Mouse (Mus musculus): Measurements from ENCODE around the gene Hoga1. TPM values are rescaled to one million over a fixed set of nuclear protein-coding genes. Genes with fewer than 3 reads are reported as not detected.

The Hoga1 gene
- polyA plus RNA-seq, 1 experiment from 2014 or later = 1.1 TPM

DNA sequence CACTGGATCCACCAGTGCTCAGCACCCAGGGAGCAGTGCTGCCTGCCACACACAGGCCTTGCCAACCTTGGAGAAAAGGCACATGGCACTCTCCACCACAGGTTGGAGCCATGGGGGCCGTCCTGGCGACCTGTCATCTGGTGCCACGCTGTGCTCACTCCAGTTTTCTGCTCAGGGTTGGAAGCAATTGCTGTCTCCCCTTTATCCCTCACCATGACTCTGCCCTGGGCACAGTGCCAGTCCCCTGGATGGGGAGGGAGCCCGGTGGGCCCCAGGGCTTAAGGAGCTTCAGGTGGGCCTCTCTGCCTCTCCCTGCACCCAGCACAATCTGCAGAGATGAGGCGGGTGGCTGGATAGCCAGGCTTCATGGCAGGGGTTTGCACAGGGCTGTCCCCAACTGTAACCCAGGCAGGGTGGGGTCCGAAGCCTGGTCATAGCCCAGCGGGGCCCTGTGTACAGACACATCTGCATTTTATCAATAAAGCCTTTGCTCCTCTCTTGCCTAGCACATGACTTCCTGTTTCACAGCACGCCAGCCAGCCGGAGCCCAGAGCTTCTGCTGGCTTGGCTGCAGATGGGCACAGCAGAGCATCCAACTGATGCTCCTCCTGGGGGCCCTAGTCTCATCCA is 11.1 kb upstream of the Hoga1 start:
- peaks cover 12% of the 10 kb centered on the region for H3K36me3 ChIP-seq (replicated peaks)
- peak overlapping the region; percentile 49; the same call in 1 of the 2 replicates for H3K27ac ChIP-seq (replicated peaks)
- no peak for DNase-seq (ENCODE audit: low spot score)
- H3K27me3 ChIP-seq (replicated peaks; ENCODE audit: low read depth, poor library complexity, severe bottlenecking) = no peaks in the 10 kb centered on the region
- H3K4me1 ChIP-seq = peaks cover 27% of the 10 kb centered on the region
- 0 out of 2 replicates have a peak overlapping the region, but pooled peaks have one; percentile 8 for H3K4me3 ChIP-seq
- WGBS = 68% methylated on average over 9 of the region's 9 CpGs
- H3K9me3 ChIP-seq = no peaks in the 10 kb centered on the region

DNA sequence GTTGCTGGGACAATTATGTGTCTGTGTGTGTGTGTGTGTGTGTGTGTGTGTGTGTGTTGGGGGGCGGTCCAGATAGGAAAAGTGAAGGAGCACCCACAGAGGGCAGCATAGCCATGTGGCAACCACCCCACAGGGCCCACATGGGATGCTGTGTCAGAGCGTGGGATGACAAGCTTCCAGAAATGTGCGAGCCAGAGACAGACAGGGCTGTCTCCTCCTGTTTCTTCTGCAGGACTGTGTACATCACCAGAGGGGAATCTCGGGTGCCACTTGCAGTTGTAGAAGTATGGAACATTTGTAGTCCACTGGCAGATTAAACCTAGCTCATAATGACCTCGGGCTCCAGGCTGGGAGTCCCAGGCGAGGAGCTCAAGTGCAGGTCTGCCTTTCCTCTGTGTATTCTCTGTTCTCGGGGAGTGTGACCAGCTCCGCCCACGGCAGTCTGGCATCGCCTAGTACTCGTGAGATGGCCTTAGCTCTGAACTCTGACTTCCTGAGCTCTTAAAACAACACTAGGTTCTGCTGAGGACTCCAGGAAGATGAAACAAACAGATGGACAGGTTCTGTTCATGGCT is 10.4 kb upstream of the Hoga1 start:
- peaks cover 3% of the 10 kb centered on the region for H3K27me3 ChIP-seq (replicated peaks; ENCODE audit: low read depth, poor library complexity, severe bottlenecking)
- peaks cover 27% of the 10 kb centered on the region for H3K4me1 ChIP-seq
- H3K36me3 ChIP-seq (replicated peaks) = peaks cover 12% of the 10 kb centered on the region
- peak overlapping the region; percentile 49; the same call in 1 of the 2 replicates for H3K27ac ChIP-seq (replicated peaks)
- no peak for DNase-seq (ENCODE audit: low spot score)
- WGBS = 56% methylated on average over 11 of the region's 11 CpGs
- 0 out of 2 replicates have a peak overlapping the region, but pooled peaks have one; percentile 8 for H3K4me3 ChIP-seq
- no peaks in the 10 kb centered on the region for H3K9me3 ChIP-seq

DNA sequence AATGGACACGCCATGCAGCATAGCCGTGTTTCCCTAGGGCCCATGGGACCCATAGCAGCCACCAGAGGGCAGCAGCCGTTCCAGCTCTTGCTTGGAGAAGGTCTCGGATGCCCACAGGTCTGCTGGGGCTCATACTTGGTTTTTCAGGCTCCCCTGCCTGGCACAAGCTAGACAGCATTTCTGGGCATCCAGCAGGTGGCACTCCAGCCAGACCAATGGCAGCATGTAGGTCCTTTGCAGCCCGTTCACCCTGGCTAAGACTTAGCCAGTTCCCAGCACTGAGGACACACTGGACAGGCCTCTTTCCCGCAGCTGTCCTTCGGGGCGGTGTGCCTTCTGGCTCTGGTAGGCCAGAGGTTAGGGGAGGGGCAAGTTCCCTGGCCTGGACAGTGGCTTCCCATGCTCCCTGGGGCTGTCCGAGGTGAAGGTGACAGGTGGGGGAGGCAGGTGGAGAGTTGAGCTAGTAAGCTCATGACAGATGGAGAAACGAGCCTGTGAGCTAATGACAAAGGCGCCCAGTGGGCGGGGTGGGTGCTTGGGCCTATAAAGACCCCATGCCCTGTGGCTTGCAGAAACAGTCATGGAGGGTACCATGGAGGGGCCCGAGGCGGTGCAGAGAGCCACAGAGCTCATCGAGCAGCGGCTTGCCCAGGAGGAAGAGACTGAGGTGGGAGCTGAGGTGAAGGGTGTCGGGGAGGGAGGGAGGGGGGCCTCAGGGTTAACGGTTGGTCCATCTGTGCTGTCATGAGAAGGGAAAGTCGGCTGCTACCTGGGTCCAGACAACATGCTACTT is 9.8 kb upstream of the Hoga1 start, which contains the start of gene Ankrd2:
Gene Ankrd2, plus strand, starts transcription at position 545 of the 793 bp plus-strand sequence.
- no peaks in the 10 kb centered on the region for H3K9me3 ChIP-seq
- H3K27me3 ChIP-seq (replicated peaks; ENCODE audit: low read depth, poor library complexity, severe bottlenecking) = peaks cover 10% of the 10 kb centered on the region
- H3K4me1 ChIP-seq = peaks cover 27% of the 10 kb centered on the region
- H3K36me3 ChIP-seq (replicated peaks) = peaks cover 12% of the 10 kb centered on the region
- 66% methylated on average over 19 of the region's 19 CpGs for WGBS
- H3K4me3 ChIP-seq = no peak within 1 kb of the TSS
- peak; percentile 81 for DNase-seq (ENCODE audit: low spot score)
- H3K27ac ChIP-seq (replicated peaks) = peak within 1 kb of the TSS; percentile 49; the same call in 1 of the 2 replicates

DNA sequence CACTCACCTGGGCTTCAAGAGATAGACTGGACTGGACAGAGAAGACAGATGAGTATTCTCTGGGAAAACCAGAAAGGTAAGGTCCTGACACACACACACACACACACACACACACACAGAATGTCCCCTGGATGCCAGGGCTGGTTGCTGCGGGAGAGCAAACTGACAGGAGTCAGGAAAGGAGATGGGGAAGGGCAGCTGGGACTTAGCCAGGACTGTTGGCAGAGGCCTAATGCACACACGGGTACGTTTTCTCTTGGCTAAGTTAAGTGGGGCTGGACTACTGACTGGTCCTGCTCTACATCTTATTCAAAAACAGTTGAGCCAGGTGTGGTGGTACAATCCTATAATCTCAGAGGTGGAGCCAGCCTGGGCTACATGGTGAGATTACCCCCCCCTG is 9.1 kb upstream of the Hoga1 start:
- Histone ChIP-seq H3K27ac (replicated peaks) (no peak overlapping the region), H3K9me3 (no peaks in the 10 kb centered on the region), H3K27me3 (replicated peaks; ENCODE audit: low read depth, poor library complexity, severe bottlenecking) (peaks cover 11% of the 10 kb centered on the region), H3K36me3 (replicated peaks) (peaks cover 12% of the 10 kb centered on the region), H3K4me1 (peaks cover 23% of the 10 kb centered on the region), H3K4me3 (no peak overlapping the region)
- 83% methylated on average over 3 of the region's 3 CpGs for WGBS
- no peak for DNase-seq (ENCODE audit: low spot score)

DNA sequence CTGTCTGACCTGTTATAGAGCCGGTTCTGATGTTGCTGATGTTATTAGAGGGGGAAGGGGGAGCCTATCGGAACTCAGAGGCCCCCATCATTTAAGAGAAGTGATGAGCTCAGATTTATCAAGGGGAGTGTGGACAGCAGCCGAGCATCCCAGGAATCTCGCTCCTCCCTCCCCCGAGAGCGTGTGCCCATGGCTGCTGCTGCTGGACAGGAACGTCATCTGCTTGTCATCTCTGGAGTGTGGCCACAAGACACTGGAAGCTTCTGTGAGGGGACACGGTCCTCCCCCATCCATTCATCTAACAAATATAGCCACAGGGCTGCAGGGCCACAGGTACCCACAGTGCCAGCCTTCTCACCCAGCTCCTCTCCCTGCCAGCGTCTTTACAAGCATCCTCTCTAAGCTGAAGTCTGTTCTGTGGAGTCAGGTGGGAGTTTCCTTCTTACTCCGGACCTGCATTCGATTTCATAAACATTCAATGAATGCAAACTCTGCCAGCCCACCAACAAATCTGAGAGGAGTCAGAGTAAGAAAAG is 8.2 kb upstream of the Hoga1 start:
- Histone ChIP-seq H3K27ac (replicated peaks) (no peak overlapping the region), H3K27me3 (replicated peaks; ENCODE audit: low read depth, poor library complexity, severe bottlenecking) (peaks cover 16% of the 10 kb centered on the region), H3K4me3 (no peak overlapping the region), H3K9me3 (no peaks in the 10 kb centered on the region), H3K36me3 (replicated peaks) (peaks cover 12% of the 10 kb centered on the region), H3K4me1 (peaks cover 23% of the 10 kb centered on the region)
- DNase-seq (ENCODE audit: low spot score) = no peak
- 83% methylated on average over 11 of the region's 11 CpGs for WGBS

DNA sequence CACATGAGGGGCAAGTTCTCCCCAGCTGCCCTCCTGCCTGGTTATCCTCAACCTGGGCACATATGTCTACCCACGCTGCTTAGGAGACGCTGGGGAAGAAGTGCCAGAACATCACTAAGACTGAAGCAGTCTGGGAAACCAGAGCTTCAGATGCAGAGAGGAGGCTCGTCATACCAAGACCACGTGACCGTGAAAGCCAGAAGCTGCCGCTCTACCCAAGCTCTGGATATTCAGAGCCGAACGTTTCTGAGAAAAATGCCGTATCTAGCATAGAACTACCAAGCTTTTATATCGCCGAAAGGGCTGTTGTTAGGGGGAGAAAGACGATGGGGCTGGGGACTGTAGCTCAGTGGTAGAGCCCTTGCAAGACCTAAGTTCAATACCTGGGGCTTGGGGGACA is 7.1 kb upstream of the Hoga1 start:
- peaks cover 23% of the 10 kb centered on the region for H3K4me1 ChIP-seq
- H3K9me3 ChIP-seq = no peaks in the 10 kb centered on the region
- 89% methylated on average over 12 of the region's 12 CpGs for WGBS
- peaks cover 12% of the 10 kb centered on the region for H3K36me3 ChIP-seq (replicated peaks)
- H3K27me3 ChIP-seq (replicated peaks; ENCODE audit: low read depth, poor library complexity, severe bottlenecking) = peaks cover 18% of the 10 kb centered on the region
- H3K27ac ChIP-seq (replicated peaks) = no peak overlapping the region
- no peak for DNase-seq (ENCODE audit: low spot score)
- H3K4me3 ChIP-seq = no peak overlapping the region

DNA sequence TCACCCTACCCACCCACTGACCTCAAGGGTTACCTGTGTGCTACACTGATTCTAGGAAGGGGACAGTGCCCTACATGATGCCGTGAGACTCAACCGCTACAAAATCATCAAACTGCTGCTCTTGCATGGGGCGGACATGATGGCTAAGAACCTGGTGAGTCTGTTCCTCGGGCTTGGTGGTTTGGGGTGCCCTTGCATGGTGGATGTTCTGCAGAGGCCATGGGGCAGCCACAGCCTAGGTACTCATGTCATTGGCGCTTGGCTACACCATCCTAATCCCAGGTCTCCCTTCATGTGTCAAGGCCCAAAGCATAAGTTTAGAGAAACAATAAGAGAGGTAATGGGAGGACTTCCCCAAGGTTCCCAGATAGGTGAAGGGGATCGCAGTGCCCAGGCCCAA is 1.4 kb upstream of the Hoga1 start:
- WGBS = 96% methylated on average over 6 of the region's 6 CpGs
- no peak overlapping the region for H3K27ac ChIP-seq (replicated peaks)
- no peak overlapping the region for H3K4me3 ChIP-seq
- H3K27me3 ChIP-seq (replicated peaks; ENCODE audit: low read depth, poor library complexity, severe bottlenecking) = peaks cover 18% of the 10 kb centered on the region
- H3K4me1 ChIP-seq = peaks cover 11% of the 10 kb centered on the region
- no peaks in the 10 kb centered on the region for H3K9me3 ChIP-seq
- DNase-seq (ENCODE audit: low spot score) = no peak
- no peaks in the 10 kb centered on the region for H3K36me3 ChIP-seq (replicated peaks)

DNA sequence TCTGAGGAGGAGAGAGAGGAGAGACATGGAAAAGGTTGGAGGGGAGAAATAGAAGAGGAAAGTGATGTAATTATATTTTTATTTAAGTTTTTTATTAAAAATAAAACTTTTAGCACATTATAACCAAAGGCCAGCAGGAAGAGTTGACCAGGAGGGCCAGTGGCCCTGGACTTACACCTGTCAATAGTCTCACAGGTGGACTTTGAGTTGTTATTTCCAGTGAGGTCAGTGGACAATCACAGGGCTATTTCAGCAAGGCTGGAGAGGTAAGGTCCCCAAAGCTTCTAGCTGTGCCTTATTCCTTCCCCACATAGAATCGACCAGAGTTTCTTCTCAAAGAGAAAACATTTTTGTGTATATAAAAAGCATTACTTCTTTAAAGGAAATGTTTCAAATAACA is 4.8 kb downstream of the Hoga1 start:
- Histone ChIP-seq H3K4me1 (peaks cover 16% of the 10 kb centered on the region), H3K36me3 (replicated peaks) (no peaks in the 10 kb centered on the region), H3K27me3 (replicated peaks; ENCODE audit: low read depth, poor library complexity, severe bottlenecking) (no peaks in the 10 kb centered on the region), H3K27ac (replicated peaks) (no peak overlapping the region), H3K4me3 (no peak overlapping the region), H3K9me3 (no peaks in the 10 kb centered on the region)
- DNase-seq (ENCODE audit: low spot score) = no peak
- 91% methylated on average over 1 of the region's 1 CpGs for WGBS

DNA sequence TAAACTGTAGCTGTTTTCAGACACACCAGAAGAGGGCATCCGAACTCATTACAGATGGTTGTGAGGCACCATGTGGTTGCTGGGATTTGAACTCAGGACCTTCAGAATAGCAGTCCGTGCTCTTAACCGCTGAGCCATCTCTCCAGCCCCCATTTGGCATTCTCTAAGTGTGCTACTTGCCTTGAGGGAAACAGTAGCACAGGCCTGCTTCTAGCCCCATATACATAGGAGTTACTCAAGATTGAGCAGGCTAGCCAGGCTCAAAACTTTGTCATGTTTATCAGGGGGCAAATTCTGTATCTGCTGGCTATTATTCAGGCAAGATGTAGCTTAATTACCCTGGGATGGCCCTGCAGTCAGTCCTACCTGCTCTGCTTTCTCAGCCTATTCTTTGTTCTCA is 5.9 kb downstream of the Hoga1 start:
- WGBS = 84% methylated on average over 3 of the region's 3 CpGs
- no peak overlapping the region for H3K27ac ChIP-seq (replicated peaks)
- no peak overlapping the region for H3K4me3 ChIP-seq
- no peaks in the 10 kb centered on the region for H3K36me3 ChIP-seq (replicated peaks)
- H3K27me3 ChIP-seq (replicated peaks; ENCODE audit: low read depth, poor library complexity, severe bottlenecking) = no peaks in the 10 kb centered on the region
- DNase-seq (ENCODE audit: low spot score) = no peak
- no peaks in the 10 kb centered on the region for H3K9me3 ChIP-seq
- H3K4me1 ChIP-seq = peaks cover 6% of the 10 kb centered on the region; the same call in 1 of the 2 replicates

DNA sequence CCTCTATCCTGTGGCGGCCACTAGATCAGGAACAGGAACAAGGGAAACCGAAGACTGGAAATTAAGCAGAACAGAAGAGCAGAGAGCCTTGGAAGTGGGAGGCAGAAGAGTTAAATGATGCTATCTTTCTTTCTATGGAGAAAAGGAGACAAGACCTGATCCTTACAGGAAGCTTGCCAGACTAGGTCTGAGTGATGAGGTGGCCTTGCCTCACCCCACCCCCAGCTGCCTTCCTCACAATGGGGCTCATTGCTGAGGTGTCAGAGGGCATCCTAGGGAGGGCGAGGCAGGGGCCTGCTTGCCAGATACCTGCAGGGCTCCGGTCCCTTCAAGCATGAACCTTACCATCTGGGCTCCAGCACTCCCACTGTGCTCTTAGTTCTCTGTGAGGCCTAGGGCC is 6.5 kb downstream of the Hoga1 start, which contains the start of gene 4933411K16Rik:
Gene 4933411K16Rik, plus strand, starts transcription at position 301 of the 400 bp plus-strand sequence.
- Histone ChIP-seq H3K27ac (replicated peaks) (0 out of 2 replicates have a peak within 1 kb of the TSS, but pooled peaks have one; percentile 4), H3K4me1 (peaks cover 6% of the 10 kb centered on the region; the same call in 1 of the 2 replicates), H3K4me3 (no peak within 1 kb of the TSS), H3K36me3 (replicated peaks) (no peaks in the 10 kb centered on the region), H3K27me3 (replicated peaks; ENCODE audit: low read depth, poor library complexity, severe bottlenecking) (no peaks in the 10 kb centered on the region), H3K9me3 (no peaks in the 10 kb centered on the region)
- 69% methylated on average over 4 of the region's 4 CpGs for WGBS
- DNase-seq (ENCODE audit: low spot score) = no peak

DNA sequence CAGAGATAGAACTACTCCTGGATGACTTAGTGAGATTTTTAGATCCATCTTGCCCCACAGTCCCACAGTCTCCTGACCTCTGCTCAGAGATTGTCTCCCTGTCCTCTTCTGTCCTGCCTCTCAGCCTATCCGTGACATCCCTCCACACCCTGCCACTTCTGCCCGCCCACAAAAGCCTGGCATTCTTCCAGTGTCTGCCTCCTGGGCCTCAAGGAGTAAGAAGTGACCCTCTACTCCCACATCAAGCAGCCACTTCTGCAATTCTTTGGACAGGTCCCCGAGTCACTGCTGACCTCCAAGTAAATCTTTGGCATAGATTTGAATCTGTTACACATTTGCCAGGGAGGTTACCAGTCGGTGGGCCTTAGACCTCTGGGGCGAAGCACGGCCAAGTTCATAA is 8.8 kb downstream of the Hoga1 start:
- H3K9me3 ChIP-seq = no peaks in the 10 kb centered on the region
- no peaks in the 10 kb centered on the region for H3K27me3 ChIP-seq (replicated peaks; ENCODE audit: low read depth, poor library complexity, severe bottlenecking)
- WGBS = 88% methylated on average over 6 of the region's 6 CpGs
- H3K36me3 ChIP-seq (replicated peaks) = no peaks in the 10 kb centered on the region
- H3K4me3 ChIP-seq = no peak overlapping the region
- H3K4me1 ChIP-seq = peaks cover 6% of the 10 kb centered on the region; the same call in 1 of the 2 replicates
- DNase-seq (ENCODE audit: low spot score) = no peak
- H3K27ac ChIP-seq (replicated peaks) = no peak overlapping the region

DNA sequence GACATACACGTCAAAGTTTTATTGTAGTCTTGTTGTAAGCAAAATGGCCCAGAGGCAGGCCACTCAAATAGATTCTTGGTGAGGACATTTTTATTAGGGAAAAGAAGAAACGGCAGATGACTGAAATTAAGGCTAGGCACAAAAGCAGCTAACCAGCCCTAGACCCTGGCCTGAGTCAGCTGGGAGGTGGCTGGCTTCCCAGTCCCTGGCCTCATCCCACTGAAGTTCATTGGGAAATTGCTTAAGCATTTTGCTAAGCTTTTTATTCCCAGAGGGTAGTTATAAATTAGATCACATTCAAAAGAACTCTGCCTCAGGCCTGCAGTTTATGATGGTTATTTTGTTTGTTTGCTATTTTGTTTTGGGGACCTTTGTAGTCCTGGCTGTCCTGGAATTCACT is 10.5 kb downstream of the Hoga1 start:
- WGBS = 90% methylated on average over 2 of the region's 2 CpGs
- no peak overlapping the region for H3K4me3 ChIP-seq
- peaks cover 6% of the 10 kb centered on the region; the same call in 1 of the 2 replicates for H3K4me1 ChIP-seq
- no peaks in the 10 kb centered on the region for H3K9me3 ChIP-seq
- H3K27me3 ChIP-seq (replicated peaks; ENCODE audit: low read depth, poor library complexity, severe bottlenecking) = no peaks in the 10 kb centered on the region
- no peaks in the 10 kb centered on the region for H3K36me3 ChIP-seq (replicated peaks)
- no peak overlapping the region for H3K27ac ChIP-seq (replicated peaks)
- no peak for DNase-seq (ENCODE audit: low spot score)

Data from embryonic facial prominence, embryonic 10.5 days (tissue).